Mouse (Mus musculus): ENCODE data around the gene Sorcs3. TPM values are rescaled to one million over a fixed set of nuclear protein-coding genes. Genes with fewer than 3 reads are reported as not detected.

Gene Sorcs3
- polyA plus RNA-seq, 1 experiment from 2014 or later = 0.46 TPM

GRCm38 (mm10) chr19:48727048-48727447 is 521.2 kb downstream of the Sorcs3 start:
- H3K4me3 ChIP-seq = no peak overlapping the region
- 69% methylated on average over 3 of the region's 3 CpGs for WGBS

GRCm38 (mm10) chr19:48727601-48728000 is 521.8 kb downstream of the Sorcs3 start:
- WGBS = 83% methylated on average over 5 of the region's 5 CpGs
- ATAC-seq (ENCODE audit: insufficient number of reproducible peaks, low FRiP score) = no peak
- H3K27ac ChIP-seq (ENCODE audit: poor library complexity, severe bottlenecking) = no peak overlapping the region

More at GRCm38 (mm10) chr19:48727048-48727447, 521.2 kb downstream of the Sorcs3 start:
- Histone ChIP-seq H3K9me3 (replicated peaks) (no peaks in the 10 kb centered on the region), H3K36me3 (no peaks in the 10 kb centered on the region), H3K27me3 (replicated peaks) (no peaks in the 10 kb centered on the region), H3K27ac (ENCODE audit: poor library complexity, severe bottlenecking) (no peak overlapping the region), H3K4me2 (no peak overlapping the region), H3K9ac (no peak overlapping the region), H3K4me1 (replicated peaks) (no peaks in the 10 kb centered on the region)
- ATAC-seq (ENCODE audit: insufficient number of reproducible peaks, low FRiP score) = no peak

GRCm38 (mm10) chr19:48731731-48732130 is 525.9 kb downstream of the Sorcs3 start:
- ATAC-seq (ENCODE audit: insufficient number of reproducible peaks, low FRiP score) = no peak
- Histone ChIP-seq H3K4me3 (no peak overlapping the region), H3K4me2 (no peak overlapping the region), H3K9ac (no peak overlapping the region), H3K27ac (ENCODE audit: poor library complexity, severe bottlenecking) (no peak overlapping the region), H3K27me3 (replicated peaks) (no peaks in the 10 kb centered on the region), H3K4me1 (replicated peaks) (no peaks in the 10 kb centered on the region), H3K9me3 (replicated peaks) (no peaks in the 10 kb centered on the region), H3K36me3 (no peaks in the 10 kb centered on the region)
- WGBS = 82% methylated on average over 10 of the region's 10 CpGs

More at GRCm38 (mm10) chr19:48727601-48728000, 521.8 kb downstream of the Sorcs3 start:
- Histone ChIP-seq H3K36me3 (no peaks in the 10 kb centered on the region), H3K27me3 (replicated peaks) (no peaks in the 10 kb centered on the region), H3K4me2 (no peak overlapping the region), H3K9me3 (replicated peaks) (no peaks in the 10 kb centered on the region), H3K9ac (no peak overlapping the region), H3K4me1 (replicated peaks) (no peaks in the 10 kb centered on the region), H3K4me3 (no peak overlapping the region)

GRCm38 (mm10) chr19:48734370-48734769 is 528.5 kb downstream of the Sorcs3 start:
- H3K4me1 ChIP-seq (replicated peaks) = no peaks in the 10 kb centered on the region

GRCm38 (mm10) chr19:48737554-48737953 is 531.7 kb downstream of the Sorcs3 start:
- H3K4me3 ChIP-seq = no peak overlapping the region
- no peaks in the 10 kb centered on the region for H3K9me3 ChIP-seq (replicated peaks)
- no peak for ATAC-seq (ENCODE audit: insufficient number of reproducible peaks, low FRiP score)
- WGBS = 59% methylated on average over 2 of the region's 2 CpGs
- H3K9ac ChIP-seq = no peak overlapping the region
- H3K27ac ChIP-seq (ENCODE audit: poor library complexity, severe bottlenecking) = no peak overlapping the region
- H3K4me2 ChIP-seq = no peak overlapping the region
- no peaks in the 10 kb centered on the region for H3K27me3 ChIP-seq (replicated peaks)
- H3K4me1 ChIP-seq (replicated peaks) = no peaks in the 10 kb centered on the region
- H3K36me3 ChIP-seq = no peaks in the 10 kb centered on the region

More at GRCm38 (mm10) chr19:48734370-48734769, 528.5 kb downstream of the Sorcs3 start:
- H3K9ac ChIP-seq = no peak overlapping the region
- no peak for ATAC-seq (ENCODE audit: insufficient number of reproducible peaks, low FRiP score)
- WGBS = 81% methylated on average over 4 of the region's 4 CpGs
- no peaks in the 10 kb centered on the region for H3K9me3 ChIP-seq (replicated peaks)
- no peak overlapping the region for H3K4me3 ChIP-seq
- H3K36me3 ChIP-seq = no peaks in the 10 kb centered on the region
- no peaks in the 10 kb centered on the region for H3K27me3 ChIP-seq (replicated peaks)
- H3K27ac ChIP-seq (ENCODE audit: poor library complexity, severe bottlenecking) = no peak overlapping the region
- H3K4me2 ChIP-seq = no peak overlapping the region

GRCm38 (mm10) chr19:48755156-48755555 is 549.3 kb downstream of the Sorcs3 start:
- no peak for ATAC-seq (ENCODE audit: insufficient number of reproducible peaks, low FRiP score)
- no peak overlapping the region for H3K9ac ChIP-seq
- no peak overlapping the region for H3K4me2 ChIP-seq
- no peaks in the 10 kb centered on the region for H3K27me3 ChIP-seq (replicated peaks)
- H3K4me1 ChIP-seq (replicated peaks) = no peaks in the 10 kb centered on the region
- H3K9me3 ChIP-seq (replicated peaks) = no peaks in the 10 kb centered on the region
- H3K4me3 ChIP-seq = no peak overlapping the region
- no peaks in the 10 kb centered on the region for H3K36me3 ChIP-seq
- 82% methylated on average over 9 of the region's 9 CpGs for WGBS
- H3K27ac ChIP-seq (ENCODE audit: poor library complexity, severe bottlenecking) = no peak overlapping the region

- no peaks in the 10 kb centered on the region for H3K4me1 ChIP-seq (replicated peaks)
- no peaks in the 10 kb centered on the region for H3K9me3 ChIP-seq (replicated peaks)
- no peak overlapping the region for H3K4me3 ChIP-seq
- no peak for ATAC-seq (ENCODE audit: insufficient number of reproducible peaks, low FRiP score)
- H3K4me2 ChIP-seq = no peak overlapping the region
- no peaks in the 10 kb centered on the region for H3K27me3 ChIP-seq (replicated peaks)
- whole genome bisulfite sequencing = 88% methylated on average over 6 of the region's 6 CpGs
- H3K9ac ChIP-seq = no peak overlapping the region
- no peaks in the 10 kb centered on the region for H3K36me3 ChIP-seq
- no peak overlapping the region for H3K27ac ChIP-seq (ENCODE audit: poor library complexity, severe bottlenecking)
Observed at GRCm38 (mm10) chr19:48756831-48757230, 551.0 kb downstream of the Sorcs3 start.

- H3K27ac ChIP-seq (ENCODE audit: poor library complexity, severe bottlenecking) = no peak overlapping the region
- 80% methylated on average over 2 of the region's 2 CpGs for WGBS
- no peak overlapping the region for H3K4me2 ChIP-seq
- no peak overlapping the region for H3K4me3 ChIP-seq
- H3K36me3 ChIP-seq = no peaks in the 10 kb centered on the region
- H3K4me1 ChIP-seq (replicated peaks) = no peaks in the 10 kb centered on the region
- H3K9ac ChIP-seq = no peak overlapping the region
- H3K27me3 ChIP-seq (replicated peaks) = 0 out of 2 replicates have a peak, but pooled peaks cover 3% of the 10 kb centered on the region
- H3K9me3 ChIP-seq (replicated peaks) = no peaks in the 10 kb centered on the region
- no peak for ATAC-seq (ENCODE audit: insufficient number of reproducible peaks, low FRiP score)
Observed at GRCm38 (mm10) chr19:48766524-48766923, 560.7 kb downstream of the Sorcs3 start.

- Histone ChIP-seq H3K4me2 (no peak overlapping the region), H3K36me3 (no peaks in the 10 kb centered on the region), H3K27me3 (replicated peaks) (0 out of 2 replicates have a peak, but pooled peaks cover 3% of the 10 kb centered on the region), H3K27ac (ENCODE audit: poor library complexity, severe bottlenecking) (no peak overlapping the region), H3K4me1 (replicated peaks) (no peaks in the 10 kb centered on the region), H3K9me3 (replicated peaks) (0 out of 2 replicates have a peak, but pooled peaks cover 2% of the 10 kb centered on the region), H3K9ac (no peak overlapping the region), H3K4me3 (no peak overlapping the region)
- WGBS = 78% methylated on average over 2 of the region's 2 CpGs
- no peak for ATAC-seq (ENCODE audit: insufficient number of reproducible peaks, low FRiP score)
Observed at GRCm38 (mm10) chr19:48771565-48771964, 565.7 kb downstream of the Sorcs3 start.

- Histone ChIP-seq H3K4me3 (no peak overlapping the region), H3K27me3 (replicated peaks) (no peaks in the 10 kb centered on the region), H3K4me1 (replicated peaks) (no peaks in the 10 kb centered on the region), H3K9me3 (replicated peaks) (0 out of 2 replicates have a peak, but pooled peaks cover 2% of the 10 kb centered on the region), H3K9ac (no peak overlapping the region), H3K27ac (ENCODE audit: poor library complexity, severe bottlenecking) (no peak overlapping the region), H3K4me2 (no peak overlapping the region), H3K36me3 (no peaks in the 10 kb centered on the region)
- 68% methylated on average over 3 of the region's 3 CpGs for WGBS
- ATAC-seq (ENCODE audit: insufficient number of reproducible peaks, low FRiP score) = no peak
Observed at GRCm38 (mm10) chr19:48779095-48779765, 573.4 kb downstream of the Sorcs3 start.

GRCm38 (mm10) chr19:48780813-48781212 is 575.0 kb downstream of the Sorcs3 start:
- no peak overlapping the region for H3K4me2 ChIP-seq
- no peak for ATAC-seq (ENCODE audit: insufficient number of reproducible peaks, low FRiP score)
- 0 out of 2 replicates have a peak, but pooled peaks cover 2% of the 10 kb centered on the region for H3K9me3 ChIP-seq (replicated peaks)
- no peaks in the 10 kb centered on the region for H3K36me3 ChIP-seq
- H3K27ac ChIP-seq (ENCODE audit: poor library complexity, severe bottlenecking) = no peak overlapping the region
- no peaks in the 10 kb centered on the region for H3K4me1 ChIP-seq (replicated peaks)
- WGBS = 50% methylated on average over 2 of the region's 2 CpGs
- no peak overlapping the region for H3K4me3 ChIP-seq
- no peaks in the 10 kb centered on the region for H3K27me3 ChIP-seq (replicated peaks)
- no peak overlapping the region for H3K9ac ChIP-seq

Data from heart, embryonic 12.5 days (tissue).